Mouse (Mus musculus) effector memory CD4-positive, alpha-beta T cell, adult 5 months (primary cell): ENCODE measurements around the gene Il1f5. TPM values are rescaled to one million over a fixed set of nuclear protein-coding genes. Genes with fewer than 3 reads are reported as not detected.

Source experiments
- polyA plus RNA-seq: library from polyadenylated mRNA; unstranded; fragments of 100-300 nt; shearing (Covaris generic); gene quantifications from one replicate; pipeline ENCODE4 v1.2.1, GENCODE M21; 2017

Gene Il1f5
- not detected for polyA plus RNA-seq

GRCm38 (mm10) chr2:24276654-24277053 lies at the start of gene Il1f5:
TSS of gene Il1f5 (plus strand) at chr2:24276954.

GRCm38 (mm10) chr2:24290896-24291295 lies 14.1 kb downstream of the Il1f5 start, which contains the start of gene Il1f10:
TSS of gene Il1f10 (plus strand) at chr2:24291196.

Other genes starting within 250 kb of the Il1f5 start
- not detected for gene Hnmt, start 227.6 kb upstream of the Il1f5 start, polyA plus RNA-seq
- not detected for gene Tbpl2, start 180.4 kb upstream of the Il1f5 start, polyA plus RNA-seq
- not detected for gene Il1f8, start 123.8 kb upstream of the Il1f5 start, polyA plus RNA-seq
- gene Il1f9, start 90.5 kb upstream of the Il1f5 start, polyA plus RNA-seq, result not detected
- not detected for gene Il1f6, start 61.5 kb upstream of the Il1f5 start, polyA plus RNA-seq
- not detected for gene Il1f10, start 14.2 kb downstream of the Il1f5 start, polyA plus RNA-seq
- gene Il1rn, start 59.9 kb downstream of the Il1f5 start, polyA plus RNA-seq, result 0.60 TPM
- gene Psd4, start 90.6 kb downstream of the Il1f5 start, polyA plus RNA-seq, result 105 TPM
- gene Pax8, start 198.6 kb downstream of the Il1f5 start, polyA plus RNA-seq, result 0.11 TPM